Mouse (Mus musculus) liver, adult 2 months (tissue): ENCODE data around the gene Trim30a. TPM values are rescaled to one million over a fixed set of nuclear protein-coding genes. Genes with fewer than 3 reads are reported as not detected.
A peak's percentile ranks its signal among the peaks of the same experiment; 100 is the strongest.

Experiments
- DNase-seq: peaks from one replicate; pipeline ENCODE4 v3.0.0-alpha.2; 2011; ENCODE audit warnings: low read depth, low spot score; ENCODE audit errors: extremely low read depth
- H3K27ac ChIP-seq: fragments of 200-500 bp; replicated peaks from 2 replicates; pipeline ENCODE4 v1.5.1; 2012; ENCODE audit warnings: low read depth, mild to moderate bottlenecking, control low read depth, inconsistent platforms, low read length; ENCODE audit not compliant: insufficient read depth
- H3K27me3 ChIP-seq: fragments of 200-500 bp; 2 replicates; pipeline ENCODE4 v1.6.1; 2012; ENCODE audit warnings: mild to moderate bottlenecking, moderate library complexity, low read length, inconsistent platforms; ENCODE audit not compliant: control insufficient read depth, insufficient read depth
- H3K36me3 ChIP-seq: fragments of 200-500 bp; 2 replicates; pipeline ENCODE4 v1.6.1; 2012; ENCODE audit warnings: low read length, inconsistent platforms; ENCODE audit not compliant: control insufficient read depth, insufficient read depth
- H3K4me1 ChIP-seq: fragments of 200-500 bp; 2 replicates; pipeline ENCODE4 v1.6.1; 2011; ENCODE audit warnings: low read length; ENCODE audit not compliant: control insufficient read depth, insufficient read depth
- H3K4me3 ChIP-seq: fragments of 200-500 bp; 2 replicates; pipeline ENCODE4 v1.5.1; 2011; ENCODE audit warnings: low read depth, mild to moderate bottlenecking, control low read depth, low read length, moderate library complexity; ENCODE audit not compliant: insufficient read depth
- H3K79me2 ChIP-seq: fragments of 200-500 bp; 2 replicates; pipeline ENCODE4 v1.6.1; 2012; ENCODE audit warnings: inconsistent platforms, mild to moderate bottlenecking, low read length, moderate library complexity; ENCODE audit not compliant: control insufficient read depth, insufficient read depth
- H3K9ac ChIP-seq: fragments of 200-500 bp; 2 replicates; pipeline ENCODE4 v1.6.1; 2012; ENCODE audit warnings: low read depth, mild to moderate bottlenecking, control low read depth, inconsistent platforms, low read length
- CTCF ChIP-seq: fragments of 200-500 bp; IDR thresholded peaks from 2 replicates; pipeline ENCODE4 v1.5.1; 2011; ENCODE audit warnings: low read depth, low read length, control low read depth
- POLR2A ChIP-seq: fragments of 200-500 bp; IDR thresholded peaks from 2 replicates; pipeline ENCODE4 v1.6.1; 2011; ENCODE audit warnings: low read length, control low read depth; ENCODE audit not compliant: insufficient read depth; ENCODE audit errors: extremely low read depth
- WGBS: fragments of 180-500 bp; shearing (Covaris S2); methylation state at CpG from one replicate; pipeline ENCODE4 v1.1.7; 2018; 5-methylcytosine and 5-hydroxymethylcytosine counted together
- polyA plus RNA-seq: library from polyadenylated mRNA; depleted of rRNA; stranded (reverse); fragments of >200 nt; gene quantifications from 2 replicates; pipeline ENCODE4 v1.2.3, GENCODE M21; 2012
- total RNA-seq: library from RNA; depleted of rRNA; stranded (reverse); fragments of >200 nt; gene quantifications from 2 replicates; pipeline ENCODE4 v1.2.3, GENCODE M21; 2014

Gene Trim30a
- total and polyA plus RNA-seq, 2 experiments: 1.5 to 9.4 TPM

GRCm38 (mm10) chr7:104445961-104446645, 18.9 kb downstream of the Trim30a start:
- H3K36me3 ChIP-seq: no peaks in the 10 kb centered on the region
- H3K9ac ChIP-seq: peak overlapping the region; percentile 56; the same call in 1 of the 2 replicates
- H3K4me1 ChIP-seq: peaks cover 2% of the 10 kb centered on the region; the same call in 1 of the 2 replicates
- peak overlapping the region; percentile 49 for H3K4me3 ChIP-seq
- H3K79me2 ChIP-seq: no peaks in the 10 kb centered on the region
- H3K27me3 ChIP-seq: no peaks in the 10 kb centered on the region
- peak; percentile 55 for DNase-seq
- TF ChIP-seq CTCF: 0 out of 2 replicates have a peak, but pooled peaks have one; percentile 2
- TF ChIP-seq POLR2A: no peak
- WGBS: 41% methylated on average over 2 of the region's 2 CpGs
- peak overlapping the region; percentile 75 for H3K27ac ChIP-seq

GRCm38 (mm10) chr7:104404460-104404950, 60.5 kb downstream of the Trim30a start:
- TF ChIP-seq POLR2A (no peak), CTCF (no peak)
- no peaks in the 10 kb centered on the region for H3K27me3 ChIP-seq
- no peak overlapping the region for H3K9ac ChIP-seq
- H3K79me2 ChIP-seq: no peaks in the 10 kb centered on the region
- no peaks in the 10 kb centered on the region for H3K4me1 ChIP-seq
- H3K4me3 ChIP-seq: no peak overlapping the region
- H3K36me3 ChIP-seq: no peaks in the 10 kb centered on the region
- DNase-seq: no peak
- no peak overlapping the region for H3K27ac ChIP-seq
- 97% methylated on average over 3 of the region's 3 CpGs for WGBS

GRCm38 (mm10) chr7:104401140-104401539, 63.9 kb downstream of the Trim30a start:
- peak; percentile 22 for DNase-seq
- no peaks in the 10 kb centered on the region for H3K36me3 ChIP-seq
- no peak for TF ChIP-seq CTCF
- TF ChIP-seq POLR2A: no peak
- no peaks in the 10 kb centered on the region for H3K4me1 ChIP-seq
- H3K9ac ChIP-seq: no peak overlapping the region
- H3K79me2 ChIP-seq: no peaks in the 10 kb centered on the region
- peak overlapping the region; percentile 27; the same call in 1 of the 2 replicates for H3K27ac ChIP-seq
- H3K4me3 ChIP-seq: no peak overlapping the region
- H3K27me3 ChIP-seq: no peaks in the 10 kb centered on the region

GRCm38 (mm10) chr7:104400698-104401097, 64.3 kb downstream of the Trim30a start, which contains the start of gene Trim30c:
Gene Trim30c (minus strand): TSS chr7:104400837.
- Histone ChIP-seq H3K36me3 (no peaks in the 10 kb centered on the region), H3K79me2 (no peaks in the 10 kb centered on the region), H3K4me1 (no peaks in the 10 kb centered on the region), H3K27ac (peak within 1 kb of the TSS; percentile 27), H3K4me3 (no peak within 1 kb of the TSS), H3K27me3 (no peaks in the 10 kb centered on the region), H3K9ac (no peak within 1 kb of the TSS)
- peak; percentile 13 for DNase-seq
- 79% methylated on average over 1 of the region's 1 CpGs for WGBS
- TF ChIP-seq CTCF (no peak), POLR2A (no peak)

GRCm38 (mm10) chr7:104398492-104398891, 66.5 kb downstream of the Trim30a start:
- no peak overlapping the region for H3K4me3 ChIP-seq
- H3K27me3 ChIP-seq: no peaks in the 10 kb centered on the region
- no peak overlapping the region for H3K27ac ChIP-seq
- DNase-seq: peak; percentile 1
- no peaks in the 10 kb centered on the region for H3K4me1 ChIP-seq
- no peaks in the 10 kb centered on the region for H3K36me3 ChIP-seq
- no peaks in the 10 kb centered on the region for H3K79me2 ChIP-seq
- 50% methylated on average over 1 of the region's 1 CpGs for WGBS
- H3K9ac ChIP-seq: no peak overlapping the region
- TF ChIP-seq CTCF (no peak), POLR2A (no peak)
